Mouse (Mus musculus): ENCODE data around the gene Eif5a.
"Not testable (repeated sequence)": the region's sequence is repeated elsewhere in the genome, so short reads cannot be mapped to it uniquely, and the experiment has no call there.

The Eif5a gene

DNA sequence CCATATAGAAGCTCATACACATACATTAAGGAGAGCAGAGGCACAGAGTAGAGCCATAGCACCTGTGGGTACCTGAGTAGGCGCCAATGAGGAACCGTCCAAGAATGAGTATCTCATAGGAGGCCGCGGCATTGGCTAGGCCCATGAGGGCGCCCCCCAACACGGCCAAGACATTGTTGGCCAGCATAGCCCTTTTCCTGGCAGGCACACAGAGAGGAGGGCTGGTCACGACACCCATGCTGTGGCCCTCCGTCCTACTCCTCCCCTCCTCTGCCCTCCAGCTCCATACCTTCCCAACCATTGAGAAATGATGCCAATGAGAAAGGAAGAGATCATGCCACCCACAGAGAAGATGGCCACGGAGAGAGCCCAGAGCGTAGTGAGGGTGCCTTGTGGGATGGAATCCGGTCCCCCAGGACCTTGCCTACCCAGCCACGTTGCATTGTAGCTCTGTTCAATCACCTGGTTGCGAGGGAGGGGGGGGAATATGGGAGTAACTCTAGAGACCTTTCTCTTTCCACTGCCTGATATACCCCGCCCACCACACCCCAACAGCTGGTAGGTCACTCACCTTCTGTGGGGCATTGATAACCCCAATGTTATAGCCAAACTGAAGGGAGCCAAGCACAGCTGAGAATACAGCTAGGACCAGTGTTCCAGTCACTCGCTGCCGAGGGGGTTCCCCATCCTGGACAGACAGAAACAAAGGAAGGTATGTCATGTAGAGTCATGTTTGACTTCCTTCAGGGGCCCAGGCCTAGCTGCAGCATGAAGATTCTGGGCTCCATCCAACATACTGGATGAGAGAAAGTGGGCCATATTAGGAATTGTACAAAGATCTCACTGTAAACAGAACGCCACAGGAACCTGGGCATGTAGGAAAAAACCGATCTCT lies 24.5 kb upstream of the Eif5a start:
- DNase-seq (ENCODE audit: low spot score in 2 of 2): no peak

DNA sequence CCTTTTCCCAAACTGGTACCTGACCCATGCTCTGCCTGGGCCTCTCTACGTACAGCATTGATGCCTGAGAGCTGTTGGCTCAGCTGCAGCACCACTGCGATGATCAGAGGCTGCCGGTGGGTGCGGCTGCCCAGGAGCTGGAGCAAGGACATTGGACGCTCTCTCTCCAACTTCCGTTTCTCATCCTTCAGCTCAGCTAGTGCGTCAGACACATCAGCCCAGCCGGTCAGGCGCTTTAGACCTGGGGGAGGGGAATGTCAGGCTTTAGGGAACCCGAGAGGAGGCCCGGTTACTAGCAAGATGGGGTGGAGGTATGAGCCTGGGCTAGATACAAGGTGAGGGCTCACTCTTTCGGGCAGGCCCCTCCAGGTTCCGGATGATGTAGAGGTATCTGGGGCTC lies 23.5 kb upstream of the Eif5a start:
- no peak for DNase-seq (ENCODE audit: low spot score in 2 of 2)

DNA sequence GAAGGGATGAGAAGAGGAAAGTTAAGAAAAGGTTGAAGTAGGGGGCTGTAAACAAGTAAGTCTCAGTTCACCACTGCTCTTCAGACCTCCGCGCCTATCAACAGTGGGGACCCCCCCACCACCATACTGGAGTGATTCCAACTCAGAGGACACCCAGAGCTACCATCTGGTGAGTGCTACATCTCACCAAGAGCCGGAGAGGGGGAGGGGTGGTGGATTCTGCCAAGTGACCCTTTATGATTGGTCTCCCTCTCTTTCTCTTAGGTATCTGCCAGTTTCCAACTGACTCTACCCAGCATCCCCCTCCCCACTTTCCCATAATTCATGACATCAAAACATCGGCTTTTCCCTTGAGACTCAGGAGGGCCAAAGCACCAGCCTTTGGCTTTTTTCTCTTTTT lies 19.2 kb upstream of the Eif5a start:
- DNase-seq (ENCODE audit: low spot score in 2 of 2): peak in 1 of 2 experiments; percentile 66

DNA sequence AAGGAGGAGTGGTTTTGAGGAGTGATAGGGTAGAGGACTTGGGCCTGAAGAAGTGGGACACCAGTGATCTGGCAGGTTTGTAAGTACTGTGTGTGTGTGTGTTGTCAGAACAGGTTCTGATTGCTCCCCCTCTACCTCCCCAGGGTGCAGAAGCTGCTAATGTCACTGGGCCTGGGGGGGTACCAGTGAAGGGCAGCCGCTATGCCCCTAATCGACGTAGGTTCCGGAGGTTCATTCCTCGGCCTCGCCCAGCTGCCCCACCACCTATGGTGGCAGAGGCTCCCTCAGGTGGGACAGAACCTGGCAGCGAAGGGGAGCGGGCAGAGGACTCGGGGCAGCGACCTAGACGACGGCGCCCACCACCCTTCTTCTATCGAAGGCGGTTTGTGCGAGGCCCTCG lies 18.0 kb upstream of the Eif5a start:
- no peak for DNase-seq (ENCODE audit: low spot score in 2 of 2)

DNA sequence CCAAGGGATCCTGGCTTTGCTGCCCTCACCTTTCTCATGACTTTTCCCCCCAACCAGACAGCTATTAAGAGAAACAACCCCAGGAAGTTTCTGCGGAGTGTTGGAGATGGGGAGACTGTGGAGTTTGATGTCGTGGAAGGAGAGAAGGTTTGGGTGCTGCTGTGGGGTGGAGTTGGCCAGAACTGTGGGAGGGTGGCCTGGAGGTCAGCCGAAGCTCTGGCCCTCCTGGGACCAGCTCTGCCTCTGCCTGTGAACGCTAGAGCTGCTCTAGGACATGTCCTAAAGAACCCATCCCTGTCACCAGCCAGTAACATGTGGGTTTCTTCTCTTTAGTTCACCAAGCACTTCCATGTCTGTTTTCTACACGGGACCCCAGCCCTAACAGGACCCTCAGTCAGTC lies 17.4 kb upstream of the Eif5a start:
- DNase-seq (ENCODE audit: low spot score in 2 of 2): no peak

DNA sequence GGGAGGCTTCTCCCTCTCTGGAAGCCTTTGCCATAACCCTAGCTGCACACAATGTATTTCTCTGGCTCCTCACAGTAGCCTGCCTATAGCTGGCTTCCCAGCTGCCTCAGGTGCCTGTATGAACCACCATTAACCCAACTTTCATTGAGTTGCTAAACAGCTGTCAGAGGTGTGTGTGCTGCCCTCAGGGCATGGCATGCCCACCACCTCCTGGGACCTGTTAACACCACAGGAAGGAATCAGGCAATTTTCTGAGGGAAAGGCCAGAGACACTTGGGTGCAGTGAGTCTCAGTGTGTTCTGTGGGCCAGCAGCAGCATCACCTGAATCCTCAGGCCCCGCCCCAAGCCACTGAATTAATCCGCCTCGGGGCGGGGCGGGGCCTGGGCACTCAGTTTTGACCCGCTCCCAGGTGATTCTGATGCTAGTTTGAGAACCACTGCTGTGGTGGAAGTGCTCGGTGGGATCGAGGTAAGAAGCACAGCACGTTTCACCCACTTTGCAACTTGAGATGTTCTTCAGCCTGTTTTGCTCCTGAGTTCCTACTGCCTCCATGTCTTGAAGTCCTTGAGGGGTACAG lies 16.7 kb upstream of the Eif5a start:
- no peak for DNase-seq (ENCODE audit: low spot score in 2 of 2)

DNA sequence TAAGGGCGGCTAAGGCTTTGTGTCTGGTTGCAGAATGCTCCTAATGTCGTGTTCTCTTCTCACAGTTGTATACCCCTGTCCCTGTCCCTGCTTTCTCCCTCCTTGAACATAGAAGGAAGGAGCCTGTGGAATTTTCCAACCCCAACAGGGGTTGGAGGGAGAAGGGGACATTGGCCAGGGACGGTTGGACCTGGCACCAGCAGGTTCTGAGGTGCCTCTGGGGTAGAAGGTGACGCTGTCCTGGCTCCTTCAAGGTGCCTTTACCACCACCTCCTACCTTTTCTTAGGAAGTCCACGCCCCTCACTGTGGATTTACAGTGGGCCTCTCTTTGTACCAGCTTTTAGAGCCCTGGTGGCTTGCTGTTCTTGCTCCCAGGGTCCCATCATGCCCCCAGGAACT lies 16.1 kb upstream of the Eif5a start:
- no peak for DNase-seq (ENCODE audit: low spot score in 2 of 2)

DNA sequence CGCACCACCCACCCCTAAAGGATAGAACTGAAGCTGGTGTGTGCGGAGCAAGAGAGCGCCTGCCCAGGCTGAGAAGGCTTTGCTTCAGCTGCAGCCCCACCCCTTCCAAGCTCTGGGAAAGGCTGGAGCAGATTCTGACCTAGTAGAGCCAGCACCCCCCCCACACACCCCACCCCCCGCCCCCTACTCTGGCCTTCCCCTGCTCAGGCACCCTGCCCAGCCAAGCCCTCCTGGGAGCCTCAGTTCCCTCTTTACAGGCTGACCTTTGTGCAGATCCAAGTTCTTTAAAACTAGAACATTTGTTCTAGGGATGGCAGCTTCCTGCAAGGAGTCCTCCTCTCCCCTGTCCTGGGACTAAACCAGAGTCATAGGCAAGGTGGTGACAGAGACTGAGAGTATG lies 15.6 kb upstream of the Eif5a start:
- DNase-seq (ENCODE audit: low spot score in 2 of 2): no peak

DNA sequence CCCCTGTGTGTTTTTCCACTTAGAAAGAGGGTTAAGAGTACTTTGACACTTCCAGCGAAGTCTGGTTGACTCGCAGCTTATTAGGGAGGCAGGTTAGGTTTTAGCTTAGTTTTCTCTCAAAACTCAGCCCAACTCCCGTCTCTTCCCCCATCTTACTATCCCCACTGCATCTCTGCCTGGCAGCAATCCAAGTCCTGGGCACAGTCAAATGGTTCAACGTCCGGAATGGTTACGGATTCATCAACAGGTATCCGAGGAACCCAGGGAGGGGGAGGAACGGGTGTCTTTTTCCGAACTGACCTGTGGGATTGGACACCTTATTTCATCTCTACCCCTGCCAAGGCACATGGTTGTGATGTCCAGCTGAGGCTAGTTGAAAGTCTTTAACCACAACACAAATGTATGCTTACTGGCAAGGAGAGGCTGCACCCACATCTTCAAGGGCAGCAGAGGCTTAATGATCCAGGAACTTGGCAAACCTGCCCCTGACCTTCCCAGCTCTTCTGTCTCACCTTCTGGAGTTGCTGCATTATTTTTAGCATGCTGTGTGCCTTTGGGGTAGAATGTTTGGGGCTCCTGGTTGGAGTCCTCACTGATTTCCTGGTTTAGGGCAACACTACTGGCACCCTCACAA lies 15.1 kb upstream of the Eif5a start:
- DNase-seq (ENCODE audit: low spot score in 2 of 2): no peak

DNA sequence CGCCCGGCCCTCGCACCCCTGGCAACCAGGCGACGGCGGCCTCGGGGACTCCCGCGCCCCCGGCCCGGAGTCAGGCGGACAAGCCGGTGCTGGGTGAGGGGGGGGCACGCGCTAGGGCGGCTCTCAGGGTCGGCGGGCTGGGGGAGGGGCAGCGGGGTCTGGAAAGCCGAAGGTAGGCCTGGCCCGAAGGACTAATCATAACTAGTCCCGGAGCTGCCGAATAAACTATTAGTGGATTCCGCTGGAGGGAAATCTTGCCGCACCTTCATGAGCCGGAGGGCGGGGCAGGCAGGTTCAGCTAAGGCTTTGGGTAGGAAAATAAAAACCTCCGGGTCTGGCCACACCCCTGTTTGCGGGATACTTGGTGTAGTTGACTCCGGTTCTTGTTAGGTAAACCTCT lies 14.4 kb upstream of the Eif5a start:
- peak in 1 of 2 experiments; percentile 35 for DNase-seq (ENCODE audit: low spot score in 2 of 2)

DNA sequence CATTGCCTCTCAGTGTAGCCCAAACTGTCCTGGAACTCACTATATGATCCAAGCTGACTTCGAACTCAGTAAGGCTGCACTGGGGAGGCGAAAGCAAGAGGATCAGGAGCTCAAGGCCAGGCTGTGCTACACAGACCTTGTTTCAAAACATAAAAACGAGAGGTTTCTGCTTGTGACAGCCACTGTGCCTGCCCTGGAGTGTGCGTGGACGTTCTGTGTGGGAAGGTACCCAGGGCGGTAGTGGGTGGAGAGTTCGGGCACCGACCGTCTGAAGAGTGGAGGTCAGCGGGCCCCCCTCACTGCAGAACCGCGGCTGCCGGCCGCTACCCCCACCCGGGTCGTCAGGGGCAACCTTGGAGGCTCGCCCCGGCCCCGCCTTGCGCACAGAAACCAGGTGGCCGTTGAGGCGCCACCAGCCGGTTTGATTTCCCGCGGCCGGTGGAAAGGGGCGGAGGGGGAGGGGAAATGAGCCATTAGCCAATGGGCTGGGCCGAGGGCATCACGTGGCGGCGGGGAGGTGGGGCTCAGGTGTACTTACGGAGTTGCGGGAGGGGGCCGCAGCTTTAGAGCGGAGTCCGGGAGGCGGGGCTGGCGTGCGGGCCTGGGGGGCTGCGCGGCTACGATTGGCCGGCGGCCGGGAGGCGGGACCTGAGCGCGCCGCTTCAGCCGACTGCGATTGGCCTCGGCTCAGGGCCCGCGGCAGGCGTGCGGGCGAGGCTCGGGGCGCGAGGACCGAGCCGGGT lies 13.6 kb upstream of the Eif5a start, which contains the start of gene Ybx2:
TSS of gene Ybx2 (plus strand) at position 660 of the 743 bp plus-strand sequence.
- DNase-seq (ENCODE audit: low spot score in 2 of 2): peak; percentile 75 to 90

DNA sequence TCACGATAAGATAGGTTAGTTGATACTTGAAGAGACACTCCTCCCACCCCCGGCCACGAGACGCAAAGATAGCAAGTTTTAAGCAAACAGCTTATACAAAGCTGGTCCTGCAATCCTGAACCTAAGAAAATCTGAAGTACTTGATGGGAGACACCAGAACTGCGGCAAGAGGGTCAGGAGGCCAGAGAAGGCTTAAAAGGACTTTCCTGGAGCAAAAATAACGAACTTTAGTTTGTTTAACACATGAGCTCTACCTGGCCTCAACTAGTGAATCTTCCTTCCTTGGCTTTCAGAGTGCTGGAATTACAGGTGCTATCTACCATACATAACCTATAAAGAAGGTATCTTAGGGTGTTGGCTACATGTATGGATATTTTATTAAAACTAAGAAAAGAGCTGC lies 12.9 kb upstream of the Eif5a start:
- no peak for DNase-seq (ENCODE audit: low spot score in 2 of 2)

DNA sequence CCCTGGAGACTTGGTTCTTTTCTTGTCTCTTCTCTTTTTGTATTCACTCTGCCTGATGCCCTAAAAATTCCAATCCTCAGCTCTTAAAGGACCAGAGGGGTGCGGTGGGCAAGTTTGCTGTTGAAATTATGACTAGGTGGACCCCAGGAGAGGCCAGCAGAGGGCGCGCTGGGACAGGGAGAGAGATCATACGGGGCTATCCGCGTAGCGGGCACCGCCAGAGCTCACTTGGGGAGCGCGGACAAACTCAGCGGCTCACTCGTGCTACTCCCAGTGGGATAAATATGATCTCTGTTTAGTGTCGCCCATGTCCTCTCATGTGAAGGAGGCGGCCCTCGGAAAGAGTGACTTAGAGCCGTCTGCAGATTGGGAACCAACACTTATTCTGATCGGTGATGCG lies 12.4 kb upstream of the Eif5a start:
- DNase-seq (ENCODE audit: low spot score in 2 of 2): peak; percentile 94 to 95

DNA sequence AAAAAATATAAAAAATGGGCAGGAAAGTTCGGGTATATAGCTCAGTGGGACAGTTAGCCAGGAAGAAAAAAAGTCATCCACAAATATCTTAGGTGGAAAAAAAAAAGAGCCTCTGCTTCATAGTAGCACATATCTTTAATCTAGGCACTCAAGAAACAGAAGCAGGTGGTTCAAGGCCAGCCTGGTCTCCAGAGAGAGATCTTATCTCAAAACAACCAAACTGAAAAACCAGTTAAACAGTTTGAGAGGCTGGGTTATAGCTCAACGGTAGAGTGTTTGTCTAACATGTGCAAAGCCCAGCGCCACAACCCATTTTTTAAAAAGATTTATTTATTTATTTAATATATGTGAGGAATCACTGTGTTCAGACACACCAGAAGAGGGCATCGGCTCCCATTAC lies 11.3 kb upstream of the Eif5a start:
- no peak for DNase-seq (ENCODE audit: low spot score in 2 of 2)

DNA sequence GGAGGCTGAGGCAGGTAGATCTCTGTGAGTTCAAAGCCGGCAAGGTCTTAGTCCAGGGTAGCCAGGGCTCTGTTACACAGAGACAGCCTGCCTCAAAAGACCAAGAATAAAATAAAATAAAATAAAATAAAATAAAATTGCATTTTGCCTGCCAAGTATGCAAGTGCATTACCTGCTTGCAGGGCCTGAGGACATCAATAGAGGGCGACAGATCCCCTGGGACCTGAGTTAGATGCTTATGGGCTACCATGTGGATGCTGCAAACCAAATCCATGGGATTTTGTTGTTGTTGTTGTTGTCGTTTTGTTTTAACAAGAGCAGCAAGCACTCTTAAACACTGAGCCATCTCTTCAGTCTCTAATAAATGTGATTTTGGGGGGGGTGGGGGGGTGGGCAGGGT lies 10.5 kb upstream of the Eif5a start:
- no peak for DNase-seq (ENCODE audit: low spot score in 2 of 2)

DNA sequence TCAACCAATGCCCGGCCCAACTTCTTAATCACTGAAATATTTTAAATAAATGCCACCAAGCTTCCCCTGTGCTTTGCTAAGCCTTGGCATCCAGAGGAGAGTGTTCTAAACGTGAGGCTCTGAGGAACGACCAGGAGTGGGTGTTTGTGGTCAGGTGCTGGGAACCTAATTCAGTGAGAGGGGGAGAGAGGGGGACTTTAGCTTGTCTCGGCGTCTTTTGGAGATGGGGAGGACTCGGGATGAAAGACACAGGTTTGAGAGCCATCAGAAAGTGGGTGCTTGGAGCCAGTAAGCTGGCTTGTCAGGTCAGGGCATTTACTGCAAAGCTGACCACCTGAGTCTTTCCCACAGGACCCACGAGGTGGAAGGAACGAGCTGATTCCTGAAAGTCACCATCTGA lies 10.0 kb upstream of the Eif5a start:
- DNase-seq (ENCODE audit: low spot score in 2 of 2): no peak

DNA sequence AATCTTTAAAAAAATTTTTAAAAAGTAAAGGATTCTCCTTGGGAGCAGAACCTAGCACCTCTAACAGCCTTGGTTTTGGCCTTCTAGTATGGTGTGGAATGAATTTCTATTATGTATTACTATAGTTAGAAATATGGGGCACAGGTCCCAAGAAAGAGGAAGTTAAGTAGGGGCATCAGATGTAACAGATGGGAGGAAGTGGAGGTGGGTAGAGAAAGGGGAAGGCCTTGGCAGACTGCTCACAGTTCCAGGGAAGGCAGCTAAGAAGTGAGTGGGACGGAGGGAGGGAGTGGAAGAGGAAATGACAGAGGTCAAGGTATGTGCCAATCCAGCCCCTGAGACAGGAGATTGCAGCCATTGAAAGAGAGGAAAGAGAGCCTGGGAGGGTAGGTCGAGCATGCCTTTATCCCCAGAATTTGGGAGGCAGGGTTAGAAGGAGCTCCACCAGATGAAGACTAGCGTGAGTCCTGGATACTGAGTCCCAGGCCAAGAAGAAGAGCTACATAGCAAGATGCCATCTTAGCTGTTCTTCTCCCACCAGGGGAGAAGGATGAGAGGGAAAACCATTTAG lies 9.3 kb upstream of the Eif5a start:
- no peak for DNase-seq (ENCODE audit: low spot score in 2 of 2)

DNA sequence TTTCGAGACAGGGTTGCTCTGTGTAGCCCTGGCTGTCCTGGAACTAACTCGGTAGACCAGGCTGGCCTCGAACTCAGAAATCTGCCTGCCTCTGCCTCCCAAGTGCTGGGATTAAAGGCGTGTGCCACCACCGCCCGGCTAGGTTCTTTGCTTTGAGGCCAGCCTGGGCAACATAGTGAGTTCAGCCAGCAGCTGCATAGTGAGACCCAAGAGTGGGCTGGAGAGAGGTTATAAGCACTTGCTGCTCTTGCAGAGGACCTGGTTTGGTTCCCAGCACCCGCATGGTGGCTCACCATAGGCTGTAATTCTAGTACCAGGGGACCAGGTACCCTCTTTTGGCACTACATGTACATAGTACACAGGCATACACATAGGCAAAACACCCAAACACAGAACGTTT lies 8.4 kb upstream of the Eif5a start:
- DNase-seq (ENCODE audit: low spot score in 2 of 2): not testable (repeated sequence)

DNA sequence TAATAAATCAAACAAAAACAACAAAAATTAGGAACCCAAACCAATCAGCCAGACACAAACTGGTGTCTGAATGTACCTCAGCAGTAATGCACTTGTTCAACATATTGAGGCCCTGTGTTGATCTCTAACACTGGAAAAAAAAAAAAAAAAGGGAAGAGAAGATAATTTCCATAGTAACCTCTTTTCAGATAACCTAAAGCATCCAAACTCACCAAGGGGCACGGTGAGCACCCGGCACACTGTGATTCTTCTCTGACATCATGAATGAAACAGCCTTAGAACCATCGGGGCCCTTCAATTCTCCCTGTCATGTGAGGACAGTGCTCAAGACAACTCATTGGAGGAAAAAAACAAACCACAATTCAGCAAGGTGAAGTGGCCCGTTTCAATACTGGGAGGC lies 8.0 kb upstream of the Eif5a start:
- DNase-seq (ENCODE audit: low spot score in 2 of 2): no peak

DNA sequence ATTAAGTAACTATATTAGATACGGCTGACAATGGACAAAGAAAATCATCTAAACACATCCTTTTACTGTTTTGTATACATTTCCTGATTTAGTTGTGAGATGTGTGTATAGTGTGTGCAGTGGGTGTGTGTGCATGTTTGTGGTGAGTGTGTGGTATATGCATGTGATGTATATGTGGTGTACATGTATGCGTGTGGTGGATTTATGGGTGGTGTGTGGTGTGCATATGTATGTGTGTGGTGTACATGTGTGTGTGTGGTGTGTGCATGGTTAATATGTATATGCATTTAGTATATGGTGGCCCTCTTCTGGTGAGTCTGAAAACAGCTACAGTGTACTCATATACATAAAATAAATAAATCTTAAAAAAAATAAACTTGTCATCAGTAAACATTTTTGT lies 5.7 kb upstream of the Eif5a start:
- DNase-seq (ENCODE audit: low spot score in 2 of 2): no peak

DNA sequence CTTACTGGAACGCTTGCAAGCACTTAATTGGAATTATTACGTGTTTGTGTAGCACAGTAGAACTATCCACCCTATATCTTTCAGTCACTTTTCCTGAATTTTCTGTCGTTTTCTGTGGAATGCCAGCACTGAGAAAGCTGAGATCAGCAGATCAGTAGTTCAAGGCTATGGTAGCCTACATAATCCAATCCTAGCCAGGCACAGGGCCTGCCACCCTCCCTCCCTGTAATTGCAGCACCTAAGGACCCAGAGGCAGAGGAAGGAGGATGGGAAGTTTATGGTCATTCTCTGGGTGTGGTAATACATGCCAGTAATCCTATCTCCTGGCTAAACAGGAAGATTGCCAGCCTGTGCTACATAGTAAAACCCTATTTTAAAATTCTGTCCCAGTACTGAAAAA lies 1.0 kb upstream of the Eif5a start:
- no peak for DNase-seq (ENCODE audit: low spot score in 2 of 2)

Data from cerebellum, postnatal 4 days (tissue).